Comparison of ENCODE assay signal across 19 mouse cellular contexts in the genomic region with DNA sequence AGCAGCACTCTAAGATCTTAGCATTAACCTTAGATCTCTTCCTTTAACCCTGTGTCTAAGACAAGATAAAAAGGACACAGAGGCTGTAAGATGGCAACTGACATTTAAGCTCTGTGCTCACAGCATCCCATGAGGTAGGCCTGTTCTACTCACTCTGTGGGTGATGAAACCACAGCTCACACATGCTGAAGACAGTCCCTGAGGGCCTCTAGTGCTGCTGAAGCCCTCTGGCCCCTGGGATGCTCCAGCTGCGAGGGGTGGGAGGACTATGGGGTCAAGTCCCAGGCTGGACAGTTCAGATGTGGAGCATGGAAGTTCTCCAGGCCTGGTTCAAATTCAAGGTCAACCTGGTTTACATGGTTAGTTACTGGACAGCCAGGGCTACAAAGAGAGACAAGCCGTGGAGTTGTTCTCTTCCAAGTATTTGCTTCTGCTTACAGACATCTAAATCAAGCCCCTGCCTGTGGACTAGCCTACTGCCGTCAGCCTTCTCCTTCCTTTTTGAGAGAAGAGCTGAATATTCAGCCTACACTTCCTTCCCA. TPM values are rescaled to one million over a fixed set of nuclear protein-coding genes. Genes with fewer than 3 reads are reported as not detected.
DNase-seq lines count a peak whose midpoint lies in the region; TF ChIP-seq lines count a peak whose summit lies in the region.
"Had no signal": no experiment of that assay in that cellular context is flagged by ENCODE, and none has a peak within 500 bp of the region (broad histone marks: within the 10 kb centered on the region; RNA-seq: fewer than 3 reads in every experiment).

No protein-coding gene starts in this region.

- no peak overlapping the region for H3K4me3 ChIP-seq in thymus, adult 2 months (ENCODE audit: control insufficient read depth, insufficient read depth, low read length)
- no peak overlapping the region for H3K4me3 ChIP-seq in macrophage (ENCODE audit: inconsistent target)
- H3K4me3 ChIP-seq in forebrain, embryonic 10.5 days: no peak overlapping the region
- H3K4me3 ChIP-seq: embryonic facial prominence, embryonic 15.5 days; hindbrain, embryonic 13.5 days had no signal

- peak overlapping the region; percentile 54; the same call in 1 of the 2 replicates for H3K27ac ChIP-seq in thymus, adult 2 months (ENCODE audit: control insufficient read depth, insufficient read depth, low read length)
- H3K27ac ChIP-seq in macrophage: peak overlapping the region; percentile 99
- no peak overlapping the region for H3K27ac ChIP-seq in forebrain, embryonic 10.5 days
- H3K27ac ChIP-seq: embryonic facial prominence, embryonic 15.5 days; hindbrain, embryonic 13.5 days had no signal

- H3K27me3 ChIP-seq in thymus, adult 2 months (ENCODE audit: control insufficient read depth, insufficient read depth, low read length): no peaks in the 10 kb centered on the region
- no peaks in the 10 kb centered on the region for H3K27me3 ChIP-seq in forebrain, embryonic 10.5 days (ENCODE audit: poor library complexity, severe bottlenecking)
- H3K27me3 ChIP-seq: embryonic facial prominence, embryonic 15.5 days; hindbrain, embryonic 13.5 days had no signal

- 56% methylated on average over 3 of the region's 3 CpGs for WGBS in thymus, adult 2 months
- WGBS in macrophage (ENCODE audit: missing documents): 34% methylated on average over 3 of the region's 3 CpGs
- WGBS in forebrain, embryonic 10.5 days: 76% methylated on average over 3 of the region's 3 CpGs

- H3K9me3 ChIP-seq in forebrain, embryonic 10.5 days: no peaks in the 10 kb centered on the region
- H3K9me3 ChIP-seq: embryonic facial prominence, embryonic 15.5 days; G1E; hindbrain, embryonic 13.5 days had no signal

- H3K4me1 ChIP-seq in thymus, adult 2 months (replicated peaks; ENCODE audit: control insufficient read depth, insufficient read depth, low read length): peaks cover 25% of the 10 kb centered on the region
- H3K4me1 ChIP-seq in forebrain, embryonic 10.5 days: peaks cover 28% of the 10 kb centered on the region
- H3K4me1 ChIP-seq: hindbrain, embryonic 13.5 days had no signal

- peak; percentile 31 for DNase-seq in kidney, adult 8-10 months
- no peak for DNase-seq in kidney, postnatal 4 days
- no peak for DNase-seq in thymus, adult 2 months
- DNase-seq in thymus, postnatal 10 days (ENCODE audit: low spot score in 2 of 2): no peak
- DNase-seq in forebrain, embryonic 10.5 days (ENCODE audit: extremely low spot score, low spot score): no peak
- no peak for DNase-seq in layer of hippocampus, postnatal 25 days (ENCODE audit: extremely low spot score in 1 of 2, low spot score in 1 of 2)
- DNase-seq: adrenal gland, postnatal 10 days; cerebellum, adult 11-12 months; cerebellum, postnatal 25 days; gastrocnemius, postnatal 25 days; heart, postnatal 10 days; retina, postnatal 1 day; right cerebral cortex, postnatal 4 days had no signal

- TF ChIP-seq CTCF in thymus, adult 2 months (IDR thresholded peaks at IDR 0.05; ENCODE audit: borderline replicate concordance, control insufficient read depth, extremely low read depth, insufficient read depth, low read length, poor library complexity): no peak

- no peaks in the 10 kb centered on the region for H3K36me3 ChIP-seq in thymus, adult 2 months (ENCODE audit: control insufficient read depth, insufficient read depth, low read length)
- peaks cover 11% of the 10 kb centered on the region; the same call in 1 of the 2 replicates for H3K36me3 ChIP-seq in macrophage (ENCODE audit: inconsistent target)
- H3K36me3 ChIP-seq in forebrain, embryonic 10.5 days (replicated peaks): no peaks in the 10 kb centered on the region
- H3K36me3 ChIP-seq: embryonic facial prominence, embryonic 15.5 days; hindbrain, embryonic 13.5 days had no signal

- peaks cover 93% of the 10 kb centered on the region for H3K79me2 ChIP-seq in macrophage (ENCODE audit: inconsistent target)

- TF ChIP-seq POLR2A in thymus, adult 2 months (IDR thresholded peaks at IDR 0.05; ENCODE audit: control insufficient read depth, extremely low read depth, insufficient read depth, low read length, poor library complexity): no peak

RNA-seq across cellular contexts. Expression of a gene that starts 40.8 kb away (rescaled TPM):
- 20.0 and 22.8 TPM in 2 replicates for polyA plus RNA-seq in thymus, adult 2 months (2012; rRNA removed)
- total RNA-seq in macrophage (2018; cell fraction: chromatin; rRNA removed): 10 to 100 TPM in 10 of 26 experiments, 1 to 10 TPM in 16; 2.0 to 22.4 (median 7.5) TPM
- under 1 TPM; 0.03 to 0.77 (median 0.22) TPM for total RNA-seq in macrophage (2018; cell fraction: cytosol; rRNA removed)
- 10 to 100 TPM in 5 of 26 experiments, 1 to 10 TPM in 21; 1.2 to 19.6 (median 6.6) TPM for total RNA-seq in macrophage (2018; cell fraction: nucleus; rRNA removed)
- polyA plus RNA-seq in macrophage (2018): 0.06 to 0.37 TPM (median 0.27 TPM) in 3 replicates
- not detected in 2 replicates for polyA plus RNA-seq in forebrain, embryonic 10.5 days (2016; fragmentation: Nextera tagmentation; extraction: Ambion mirVana)
- under 1 TPM in 1 of 2 experiments, not detected in 1; 0.14 TPM for total RNA-seq in layer of hippocampus, postnatal 25 days (2021)
- polyA plus RNA-seq: forebrain, embryonic 11.5 days; G1E; midbrain, embryonic 16.5 days had no signal

Comparison
In these comparisons a context has a peak if more than half of its experiments do, and no peak if none do; other contexts are left out.
1. DNase-seq: peak in kidney, adult 8-10 months (2 of 2); none in kidney, postnatal 4 days (0 of 2), thymus, adult 2 months (single experiment), thymus, postnatal 10 days (0 of 2), forebrain, embryonic 10.5 days (single experiment) and layer of hippocampus, postnatal 25 days (0 of 2).
2. RNA of a gene that starts 40.8 kb away (polyA plus RNA-seq): 20.0 to 22.8 TPM in thymus, adult 2 months; 0.06 to 0.37 TPM in macrophage and not detected in forebrain, embryonic 10.5 days; every median in the first group is over 10 times any median in the second.